Mouse (Mus musculus) CD4-positive helper T cell, adult 2 months (primary cell): ENCODE measurements around the gene Pdzrn4.

Experiments used
- DNase-seq: peaks from one replicate; pipeline ENCODE4 v3.0.0-alpha.2; 2012; ENCODE audit warnings: low read depth, missing footprints, low spot score

Pdzrn4 gene

GRCm38 (mm10) chr15:92704146-92704545 is 307.5 kb downstream of the Pdzrn4 start:
- no peak for DNase-seq

GRCm38 (mm10) chr15:92738676-92739075 is 342.0 kb downstream of the Pdzrn4 start:
- DNase-seq = no peak

GRCm38 (mm10) chr15:92739887-92740286 is 343.2 kb downstream of the Pdzrn4 start:
- DNase-seq = no peak

- no peak for DNase-seq
Measured at GRCm38 (mm10) chr15:92743624-92744023, 346.9 kb downstream of the Pdzrn4 start.

GRCm38 (mm10) chr15:92746081-92746480 is 349.4 kb downstream of the Pdzrn4 start:
- no peak for DNase-seq

GRCm38 (mm10) chr15:92752167-92752566 is 355.5 kb downstream of the Pdzrn4 start:
- no peak for DNase-seq

GRCm38 (mm10) chr15:92752578-92752977 is 355.9 kb downstream of the Pdzrn4 start:
- DNase-seq = no peak

GRCm38 (mm10) chr15:92757085-92757903 is 360.6 kb downstream of the Pdzrn4 start:
- DNase-seq = no peak

- DNase-seq = no peak
Measured at GRCm38 (mm10) chr15:92759001-92759400, 362.3 kb downstream of the Pdzrn4 start.

- DNase-seq = no peak
Measured at GRCm38 (mm10) chr15:92763303-92763702, 366.6 kb downstream of the Pdzrn4 start.

GRCm38 (mm10) chr15:92769535-92769934 is 372.9 kb downstream of the Pdzrn4 start:
- DNase-seq = no peak

- DNase-seq = no peak
Measured at GRCm38 (mm10) chr15:92788036-92788435, 391.4 kb downstream of the Pdzrn4 start.

- DNase-seq = no peak
Measured at GRCm38 (mm10) chr15:92794275-92794674, 397.6 kb downstream of the Pdzrn4 start.

GRCm38 (mm10) chr15:92805934-92806333 is 409.3 kb downstream of the Pdzrn4 start:
- DNase-seq = no peak

- DNase-seq = no peak
Measured at GRCm38 (mm10) chr15:92806352-92806751, 409.7 kb downstream of the Pdzrn4 start.
